Mouse (Mus musculus): ENCODE measurements around the gene Psd4. TPM values are rescaled to one million over a fixed set of nuclear protein-coding genes. Genes with fewer than 3 reads are reported as not detected.

Psd4 gene
- total RNA-seq (2021), result 1 to 10 TPM in 1 of 2 experiments, under 1 TPM in 1; 0.65 to 2.7 TPM
- long read RNA-seq, experiment 1, partial matches to known transcripts, result 0 of 2 reads
- long read RNA-seq, experiment 1, other reads (novel, unspliced or antisense), result 2 of 2 reads
- long read RNA-seq, experiment 2, result 0 reads

- intact Hi-C loops (cut with DNase I), result no loop called here
- DNase-seq, result peak; percentile 73 to 76
Observed at GRCm38 (mm10) chr2:24367030-24367894, at the start of gene Psd4. Gene Psd4, plus strand, starts transcription at chr2:24367580.

DNA sequence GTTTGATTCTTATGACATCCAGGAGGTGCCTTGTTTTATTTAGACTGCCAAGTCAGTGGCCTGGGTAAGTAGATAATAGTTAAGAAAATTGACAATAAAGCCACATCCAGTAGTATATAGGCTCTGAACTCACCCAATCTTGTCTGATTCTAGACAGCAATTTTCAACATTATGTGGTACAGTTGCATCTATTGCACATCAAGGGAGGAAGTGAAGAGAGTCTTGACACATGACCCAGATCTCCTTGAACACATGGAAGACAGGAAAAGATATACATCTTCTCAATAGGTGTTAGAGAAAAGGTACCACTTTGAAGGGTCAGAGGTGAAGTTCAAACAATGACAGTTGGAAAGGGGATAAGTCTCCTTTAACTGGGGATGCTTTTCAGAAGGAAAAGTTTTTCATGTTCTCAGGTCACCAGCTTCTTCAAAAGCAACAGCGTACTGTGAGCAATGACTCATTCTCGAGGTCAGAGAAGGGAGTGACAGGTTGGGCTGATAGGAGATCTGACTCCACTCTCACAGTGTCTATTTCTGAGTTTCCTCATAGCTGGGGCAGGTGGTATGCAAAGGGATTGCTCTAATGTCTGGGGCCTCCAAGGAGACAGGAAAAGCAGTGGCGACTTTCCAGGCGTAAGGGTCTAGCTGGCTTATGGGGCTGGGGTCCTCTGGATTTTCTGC lies 49.3 kb upstream of the Psd4 start:
- no peak for DNase-seq
- intact Hi-C loops (cut with DNase I), result no loop called here

DNA sequence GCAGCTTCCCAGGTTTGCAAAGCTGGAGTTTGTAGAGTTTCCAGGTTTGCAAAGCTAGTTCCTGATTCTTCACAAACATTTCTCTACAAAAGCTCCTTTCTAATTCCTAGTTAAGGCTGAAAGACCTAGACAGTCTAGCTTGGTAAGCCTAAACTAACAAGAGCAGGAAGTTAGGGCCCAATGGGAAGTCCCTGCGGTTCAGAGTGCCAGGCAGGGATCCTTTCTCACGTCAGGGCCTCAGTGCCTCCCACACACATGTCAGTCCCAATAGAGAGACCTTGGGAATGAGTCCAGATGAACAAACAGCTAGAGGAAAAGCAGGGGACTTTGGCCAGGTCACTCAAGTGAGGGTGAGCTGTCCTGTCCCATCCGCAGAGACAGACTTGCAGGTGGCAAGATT lies 32.0 kb upstream of the Psd4 start:
- DNase-seq, result no peak
- intact Hi-C loops (cut with DNase I), result no loop called here

- DNase-seq, result no peak
- intact Hi-C loops (cut with DNase I), result no loop called here
Observed at GRCm38 (mm10) chr2:24336545-24336944, 30.8 kb upstream of the Psd4 start, which contains the start of gene Il1rn. Gene Il1rn, plus strand, starts transcription at chr2:24336853.

- no peak for DNase-seq
- intact Hi-C loops (cut with DNase I), result no loop called here
Observed at GRCm38 (mm10) chr2:24341395-24341885, 25.9 kb upstream of the Psd4 start.

DNA sequence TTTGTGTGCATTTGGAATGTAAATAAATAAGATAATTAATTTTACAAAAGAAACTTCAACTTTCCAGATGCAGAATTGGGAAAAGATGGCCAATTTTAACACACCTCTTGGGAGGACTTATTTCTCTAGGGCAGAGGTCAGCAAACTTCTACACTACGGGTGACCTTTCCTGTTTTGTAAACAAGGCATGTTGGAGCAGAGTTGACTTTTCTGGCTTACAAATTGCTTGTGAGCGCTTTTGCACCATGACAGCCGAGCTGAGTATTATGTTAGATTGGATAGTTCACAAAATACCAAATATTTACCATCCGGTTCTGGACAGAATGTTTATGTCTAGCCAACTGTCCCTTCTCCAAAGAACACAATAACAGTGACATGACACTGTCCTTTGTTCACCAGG lies 22.8 kb upstream of the Psd4 start:
- intact Hi-C loops (cut with DNase I), result no loop called here
- no peak for DNase-seq

- intact Hi-C loops (cut with DNase I), result no loop called here
- DNase-seq, result no peak
Observed at GRCm38 (mm10) chr2:24345056-24345455, 22.3 kb upstream of the Psd4 start.

DNA sequence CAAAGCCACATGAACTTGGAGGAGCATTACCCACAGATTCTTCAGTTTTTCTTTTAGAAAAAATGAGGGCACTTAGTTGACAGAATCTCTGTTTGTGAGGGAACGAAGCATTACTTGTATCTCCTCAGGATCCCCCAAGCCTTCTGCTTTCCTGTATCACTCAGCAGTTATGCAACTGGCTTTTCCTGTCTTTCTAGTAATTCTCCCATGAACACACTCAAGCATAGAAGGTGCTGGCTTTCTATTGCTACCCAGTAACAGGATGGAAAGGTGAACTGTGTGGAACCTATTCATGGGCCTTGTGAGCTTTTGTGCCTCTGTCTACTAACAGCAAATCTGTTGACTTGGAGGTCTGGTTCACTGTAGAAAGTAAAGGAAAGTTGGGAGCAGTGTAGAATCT lies 19.5 kb upstream of the Psd4 start:
- DNase-seq, result no peak
- intact Hi-C loops (cut with DNase I), result no loop called here

DNA sequence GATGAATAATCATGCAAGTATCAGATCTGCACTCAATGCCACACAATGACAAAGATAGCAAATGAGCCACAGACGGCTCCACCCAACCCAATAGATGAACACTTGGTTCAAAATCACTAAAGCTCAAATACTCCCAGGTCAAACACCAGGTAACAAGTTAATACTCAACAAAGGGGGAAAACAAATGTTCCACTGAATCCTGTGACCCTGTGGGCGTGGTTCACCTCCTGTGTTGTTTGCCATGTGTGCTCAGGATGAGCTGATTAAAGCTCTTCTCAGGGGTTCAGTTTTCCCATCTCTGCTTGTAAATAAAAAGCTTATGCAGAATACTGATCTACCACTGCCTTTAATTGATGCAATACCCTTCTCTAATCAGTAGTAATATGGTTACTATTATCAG lies 16.2 kb upstream of the Psd4 start:
- intact Hi-C loops (cut with DNase I), result no loop called here
- no peak for DNase-seq

DNA sequence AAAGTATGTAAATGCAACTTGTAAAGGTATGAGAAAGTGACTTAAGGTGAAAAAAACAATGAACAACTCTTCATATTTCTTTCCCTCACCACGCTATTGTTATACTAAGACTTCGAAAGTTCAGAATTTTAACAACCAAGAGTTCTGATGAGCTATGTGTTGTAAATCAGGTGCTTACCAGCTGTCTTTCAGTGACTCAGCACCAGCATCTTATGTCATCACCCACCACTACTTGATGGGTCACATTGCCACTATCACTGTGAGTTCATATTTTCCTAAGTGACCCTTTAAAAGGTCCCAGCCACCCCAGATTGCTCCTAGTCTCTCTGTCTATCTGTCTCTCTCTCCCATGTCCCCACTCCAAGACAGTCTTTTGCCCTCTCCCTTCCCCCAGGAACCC lies 14.3 kb upstream of the Psd4 start:
- intact Hi-C loops (cut with DNase I), result no loop called here
- no peak for DNase-seq

GRCm38 (mm10) chr2:24357642-24358041 lies 9.7 kb upstream of the Psd4 start:
- intact Hi-C loops (cut with DNase I), result loop anchor here (1.0 to 2.0 kb wide), 2 partner anchors 48 to 211 kb away; no protein-coding TSS in a partner anchor
- peak in 1 of 2 experiments; percentile 32 for DNase-seq

DNA sequence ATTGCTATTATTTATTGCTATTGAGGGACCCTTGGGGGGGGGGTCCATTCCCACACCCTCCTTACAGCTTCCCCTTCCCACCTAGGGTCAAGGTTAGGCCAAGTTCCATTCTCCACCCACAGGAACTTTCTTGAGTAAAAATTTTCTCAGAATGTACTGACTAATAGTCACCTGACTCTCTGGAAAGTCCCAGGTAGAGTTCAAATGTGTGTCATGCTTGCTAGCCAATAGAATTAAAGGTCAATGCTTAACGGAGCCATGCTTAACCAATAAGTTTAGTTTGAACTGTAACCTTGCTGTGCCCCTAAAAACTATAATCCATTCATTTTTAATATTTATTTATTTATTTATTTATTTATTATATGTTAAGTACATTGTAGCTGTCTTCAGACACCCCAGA lies 8.0 kb upstream of the Psd4 start:
- no peak for DNase-seq
- intact Hi-C loops (cut with DNase I), result no loop called here

DNA sequence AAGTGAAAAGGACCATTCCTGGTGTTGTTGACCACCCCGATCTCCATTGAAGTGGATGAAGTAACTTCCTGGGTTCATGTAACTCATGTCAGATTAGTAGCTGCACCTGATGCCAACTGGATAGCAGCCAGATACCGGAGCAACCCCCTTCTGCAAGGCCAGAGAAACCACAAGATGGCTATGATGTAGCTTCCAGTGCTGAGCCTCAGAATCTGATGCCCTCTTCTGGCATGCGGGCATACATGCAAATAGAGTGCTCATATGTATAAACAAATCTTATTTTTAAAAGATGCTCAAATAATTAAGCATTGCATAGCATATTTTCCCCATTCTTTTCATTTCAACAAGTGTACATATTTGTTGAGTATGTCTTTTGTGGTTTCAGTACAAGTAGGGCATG lies 3.6 kb upstream of the Psd4 start:
- DNase-seq, result no peak
- intact Hi-C loops (cut with DNase I), result no loop called here

DNA sequence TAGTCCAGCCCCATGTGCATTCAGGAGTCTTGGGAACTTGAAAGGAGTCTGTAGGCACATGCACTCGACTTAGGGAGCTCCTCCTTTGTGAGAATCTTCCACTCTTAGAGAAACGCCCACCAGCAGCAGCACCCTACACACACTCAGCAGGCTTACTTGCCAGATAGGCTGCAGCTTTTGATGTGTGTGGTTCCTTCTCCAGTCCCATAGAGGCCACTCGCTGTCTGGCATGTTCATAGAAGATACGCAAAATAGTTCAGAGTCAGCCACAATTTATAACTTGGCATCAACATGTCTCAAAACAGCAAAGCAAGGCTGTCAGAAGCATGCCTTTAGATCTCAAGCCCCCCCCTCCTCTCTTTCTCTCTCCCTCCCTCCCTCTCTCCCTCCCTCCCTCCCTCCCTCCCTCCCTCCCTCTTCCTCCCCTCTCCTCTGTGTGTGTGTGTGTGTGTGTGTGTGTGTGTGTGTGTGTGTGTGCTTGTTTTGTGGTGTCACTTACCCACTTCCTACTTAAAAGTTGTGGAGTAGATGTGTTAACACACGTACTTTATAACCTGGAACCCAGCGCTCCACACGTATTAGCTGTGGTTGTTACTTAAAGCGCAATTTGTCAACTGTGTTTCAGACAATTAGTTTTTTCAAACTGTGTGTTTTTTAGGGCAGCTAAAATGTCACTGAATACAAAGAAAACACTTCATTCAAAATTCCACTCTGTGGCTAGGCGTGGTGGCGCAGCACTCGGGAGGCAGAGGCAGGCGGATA lies 985 bp upstream of the Psd4 start:
- DNase-seq, result no peak
- intact Hi-C loops (cut with DNase I), result no loop called here

DNA sequence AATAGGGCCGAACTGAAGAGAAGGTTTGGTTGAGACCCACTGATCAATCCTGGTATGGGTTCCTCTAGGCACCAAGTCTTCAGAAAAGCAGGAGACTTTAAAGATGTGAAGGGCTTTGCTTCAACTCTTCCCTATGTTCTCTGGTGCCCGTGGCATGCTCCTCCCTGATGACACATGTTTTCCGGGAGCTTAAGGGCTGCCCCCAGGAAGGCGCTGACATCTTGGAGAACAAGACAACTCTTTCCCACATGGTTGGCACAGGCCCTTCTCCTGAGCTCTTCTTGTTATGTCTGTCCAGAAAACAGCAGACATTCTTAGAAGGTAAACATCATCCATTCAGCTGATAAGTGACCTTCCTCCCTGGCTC lies 498 bp downstream of the Psd4 start:
- intact Hi-C loops (cut with DNase I), result no loop called here
- DNase-seq, result no peak

GRCm38 (mm10) chr2:24378747-24379450 lies 11.5 kb downstream of the Psd4 start:
- intact Hi-C loops (cut with DNase I), result no loop called here
- DNase-seq, result no peak

DNA sequence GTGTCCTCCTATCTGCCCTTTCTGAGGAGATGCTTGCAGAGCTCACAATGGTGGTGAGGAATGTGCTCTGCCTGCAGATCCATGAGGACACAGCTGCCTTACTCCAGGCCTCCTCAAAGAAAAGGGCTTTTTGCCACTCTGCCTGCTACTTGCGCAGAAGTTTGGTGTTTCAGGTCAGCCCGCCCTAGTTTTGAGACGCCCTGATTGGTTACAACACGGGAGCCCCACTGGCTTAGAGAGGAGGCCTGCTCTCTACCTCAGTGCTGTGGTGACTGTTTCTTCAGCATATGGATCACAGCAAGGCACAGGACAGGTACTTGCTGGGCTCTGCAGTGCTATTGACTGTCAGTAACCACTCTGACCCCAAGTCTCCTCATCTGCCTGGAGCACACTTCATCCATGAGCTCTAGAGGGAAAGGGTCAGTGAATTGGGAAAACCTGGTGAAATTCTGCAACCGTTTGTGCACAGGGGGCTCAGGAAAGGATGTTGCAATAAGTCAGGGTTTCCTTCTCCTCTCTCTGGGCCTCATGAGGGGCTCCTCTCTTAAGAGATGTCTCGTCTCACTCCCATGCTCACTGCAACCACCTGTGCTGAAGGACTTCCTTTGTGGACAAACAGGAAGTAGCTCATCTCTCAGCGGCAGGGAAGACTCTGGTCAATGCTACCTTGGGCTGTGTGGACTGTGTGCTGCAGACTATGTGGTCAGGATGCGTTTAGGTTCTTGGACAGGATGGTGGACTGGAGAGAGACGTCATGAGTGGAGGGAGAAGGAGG lies 15.3 kb downstream of the Psd4 start:
- intact Hi-C loops (cut with DNase I), result no loop called here
- DNase-seq, result no peak

GRCm38 (mm10) chr2:24383636-24384035 lies 16.3 kb downstream of the Psd4 start:
- no peak for DNase-seq
- intact Hi-C loops (cut with DNase I), result no loop called here

- intact Hi-C loops (cut with DNase I), result no loop called here
- no peak for DNase-seq
Observed at GRCm38 (mm10) chr2:24384393-24384792, 17.0 kb downstream of the Psd4 start.
